ENCODE assay signal across 18 mouse cellular contexts in the genomic region with DNA sequence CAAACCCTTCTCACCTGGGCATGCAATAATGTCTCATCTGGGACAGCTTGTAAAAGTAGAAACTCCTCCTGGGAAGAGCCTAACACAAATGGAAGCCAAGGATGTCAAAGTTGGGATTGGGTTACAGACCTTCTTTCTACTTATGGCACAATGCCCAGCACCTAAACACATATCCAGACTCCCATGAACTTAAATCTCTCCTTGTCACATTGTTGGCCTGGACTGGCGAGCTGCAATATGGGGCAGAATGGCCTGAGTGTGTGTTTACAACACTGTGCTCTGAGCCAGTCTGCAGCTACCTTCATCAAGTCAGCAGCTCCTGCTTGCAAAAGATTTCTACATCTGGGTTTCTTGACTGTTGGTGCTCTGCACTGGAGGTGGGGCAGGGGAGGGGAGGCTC.
DNase-seq lines count a peak whose midpoint lies in the region; ATAC-seq and TF ChIP-seq lines count a peak whose summit lies in the region.
"Had no signal": no experiment of that assay in that cellular context is flagged by ENCODE, and none has a peak within 500 bp of the region (broad histone marks: within the 10 kb centered on the region; RNA-seq: fewer than 3 reads in every experiment).

No protein-coding gene starts in this region.

- H3K27ac ChIP-seq in intestine, embryonic 14.5 days (ENCODE audit: low read depth): peak overlapping the region; percentile 16; the same call in 1 of the 2 replicates
- H3K27ac ChIP-seq in intestine, postnatal 0 days (ENCODE audit: low read depth, low read length): no peak overlapping the region
- H3K27ac ChIP-seq: forebrain, embryonic 10.5 days; heart, embryonic 13.5 days; hindbrain, embryonic 15.5 days had no signal

- ATAC-seq in intestine, embryonic 14.5 days (replicated peaks; ENCODE audit: low FRiP score, low TSS enrichment, low read depth): no peak
- no peak for ATAC-seq in intestine, postnatal 0 days
- ATAC-seq: forebrain, embryonic 14.5 days had no signal

- no peak for TF ChIP-seq CTCF in intestine, postnatal 0 days (IDR thresholded peaks at IDR 0.05; ENCODE audit: low read depth)

- no peaks in the 10 kb centered on the region for H3K36me3 ChIP-seq in intestine, embryonic 14.5 days (ENCODE audit: control insufficient read depth, insufficient read depth, low read length)
- H3K36me3 ChIP-seq in intestine, postnatal 0 days (ENCODE audit: control insufficient read depth, insufficient read depth): no peaks in the 10 kb centered on the region
- H3K36me3 ChIP-seq: forebrain, embryonic 10.5 days; heart, embryonic 13.5 days; hindbrain, embryonic 15.5 days had no signal

- H3K4me1 ChIP-seq in intestine, embryonic 14.5 days (replicated peaks; ENCODE audit: control insufficient read depth, insufficient read depth, low read length): peaks cover 14% of the 10 kb centered on the region
- H3K4me1 ChIP-seq in intestine, postnatal 0 days (replicated peaks; ENCODE audit: control insufficient read depth, insufficient read depth, low read length): no peaks in the 10 kb centered on the region
- H3K4me1 ChIP-seq: hindbrain, embryonic 15.5 days had no signal

- DNase-seq in intestine, embryonic 14.5 days (ENCODE audit: low spot score): no peak
- peak; percentile 11 for DNase-seq in adipocyte (ENCODE audit: low spot score)
- peak; percentile 94 for DNase-seq in gonadal fat pad, adult 2 months (ENCODE audit: low read depth)
- DNase-seq in skeletal muscle tissue, adult 2 months (ENCODE audit: low read depth, low spot score): peak; percentile 26
- DNase-seq in frontal cortex, postnatal 10 days (ENCODE audit: low spot score in 2 of 2): no peak
- no peak for DNase-seq in neural tube, embryonic 10.5 days (ENCODE audit: extremely low spot score, low spot score)
- DNase-seq: adrenal gland, postnatal 10 days; cerebellum, adult 11 months; cerebellum, adult 9-10 months; cerebellum, postnatal 25 days; gastrocnemius, postnatal 10 days; heart, postnatal 36 days had no signal

- no peak overlapping the region for H3K4me3 ChIP-seq in intestine, embryonic 14.5 days (ENCODE audit: low read depth, low read length)
- no peak overlapping the region for H3K4me3 ChIP-seq in intestine, postnatal 0 days (ENCODE audit: low read depth, low read length)
- H3K4me3 ChIP-seq: forebrain, embryonic 10.5 days; heart, embryonic 13.5 days; hindbrain, embryonic 15.5 days had no signal

- no peak overlapping the region for H3K9ac ChIP-seq in intestine, embryonic 14.5 days (ENCODE audit: low read length)
- H3K9ac ChIP-seq in intestine, postnatal 0 days (ENCODE audit: low read depth, low read length): no peak overlapping the region
- H3K9ac ChIP-seq: heart, embryonic 13.5 days; hindbrain, embryonic 15.5 days had no signal

- H3K9me3 ChIP-seq in intestine, embryonic 14.5 days (ENCODE audit: control insufficient read depth, low read length): no peaks in the 10 kb centered on the region
- no peaks in the 10 kb centered on the region for H3K9me3 ChIP-seq in intestine, postnatal 0 days (ENCODE audit: control insufficient read depth)
- H3K9me3 ChIP-seq: forebrain, embryonic 10.5 days; heart, embryonic 13.5 days; hindbrain, embryonic 15.5 days had no signal

- WGBS in intestine, embryonic 14.5 days: 34% methylated on average over 1 of the region's 1 CpGs
- 37% methylated on average over 1 of the region's 1 CpGs for WGBS in intestine, postnatal 0 days

- H3K4me2 ChIP-seq in intestine, embryonic 14.5 days (ENCODE audit: low read length): no peak overlapping the region
- H3K4me2 ChIP-seq in intestine, postnatal 0 days (replicated peaks; ENCODE audit: low read depth): no peak overlapping the region
- H3K4me2 ChIP-seq: heart, embryonic 13.5 days; hindbrain, embryonic 15.5 days had no signal

- no peaks in the 10 kb centered on the region for H3K27me3 ChIP-seq in intestine, embryonic 14.5 days (replicated peaks; ENCODE audit: control insufficient read depth, insufficient read depth, low read length)
- no peaks in the 10 kb centered on the region for H3K27me3 ChIP-seq in intestine, postnatal 0 days (replicated peaks; ENCODE audit: control insufficient read depth, insufficient read depth, low read length)
- H3K27me3 ChIP-seq: CH12.LX; heart, embryonic 13.5 days; hindbrain, embryonic 15.5 days had no signal

Comparison
In these comparisons a context has a peak if more than half of its experiments do, and no peak if none do; other contexts are left out.
1. DNase-seq: peak in adipocyte (single experiment), gonadal fat pad, adult 2 months (single experiment) and skeletal muscle tissue, adult 2 months (single experiment); none in intestine, embryonic 14.5 days (single experiment), frontal cortex, postnatal 10 days (0 of 2) and neural tube, embryonic 10.5 days (single experiment).